Mouse (Mus musculus) forebrain, embryonic 14.5 days (tissue): Measurements from ENCODE around the gene Cybc1. TPM values are rescaled to one million over a fixed set of nuclear protein-coding genes. Genes with fewer than 3 reads are reported as not detected.

Experiments
- polyA plus RNA-seq: library from polyadenylated mRNA; unstranded; fragments of >200 nt; fragmentation: Nextera tagmentation; extraction: Ambion mirVana; gene quantifications from 2 replicates; pipeline ENCODE4 v1.2.1, GENCODE M21; 2014

Gene Cybc1
- polyA plus RNA-seq, 1 experiment from 2014 or later = 46.0 TPM

Other genes starting within 250 kb of the Cybc1 start
- 51.5 and 59.6 TPM in 2 replicates for gene Csnk1d, start 238.0 kb downstream of the Cybc1 start, polyA plus RNA-seq
- gene Cd7, start 189.9 kb downstream of the Cybc1 start, polyA plus RNA-seq = not detected in 2 replicates
- gene Sectm1b, start 165.8 kb downstream of the Cybc1 start, polyA plus RNA-seq = not detected in 2 replicates
- gene Sectm1a, start 148.1 kb downstream of the Cybc1 start, polyA plus RNA-seq = 0.16 TPM in 1 of 2 replicates, not detected in the other
- gene Tex19.2, start 110.6 kb downstream of the Cybc1 start, polyA plus RNA-seq = not detected in 2 replicates
- gene Tex19.1, start 83.2 kb downstream of the Cybc1 start, polyA plus RNA-seq = not detected in 2 replicates
- 0.12 TPM in 1 of 2 replicates, not detected in the other for gene Uts2r, start 69.1 kb downstream of the Cybc1 start, polyA plus RNA-seq
- gene Hexdc, start 24.9 kb downstream of the Cybc1 start, polyA plus RNA-seq = 11.9 and 14.8 TPM in 2 replicates
- gene Ogfod3, start 24.6 kb downstream of the Cybc1 start, polyA plus RNA-seq = 18.6 and 19.5 TPM in 2 replicates
- gene Narf, start 7.9 kb upstream of the Cybc1 start, polyA plus RNA-seq = 89.5 and 90.0 TPM in 2 replicates
- 16.4 and 17.8 TPM in 2 replicates for gene Foxk2, start 30.7 kb upstream of the Cybc1 start, polyA plus RNA-seq
- gene Wdr45b, start 125.1 kb upstream of the Cybc1 start, polyA plus RNA-seq = 114 and 119 TPM in 2 replicates
- 7.2 and 9.0 TPM in 2 replicates for gene Rab40b, start 158.9 kb upstream of the Cybc1 start, polyA plus RNA-seq
- 7.2 and 7.5 TPM in 2 replicates for gene Fn3krp, start 192.1 kb upstream of the Cybc1 start, polyA plus RNA-seq
- 2.6 and 3.4 TPM in 2 replicates for gene Fn3k, start 205.6 kb upstream of the Cybc1 start, polyA plus RNA-seq
- 33.8 and 42.5 TPM in 2 replicates for gene Tbcd, start 222.6 kb upstream of the Cybc1 start, polyA plus RNA-seq